In genomic region chr5:29166947-29167346, GRCm38 (mm10) we compare ENCODE assay signal across 19 mouse cellular contexts. TPM values are rescaled to one million over a fixed set of nuclear protein-coding genes. Genes with fewer than 3 reads are reported as not detected.
DNase-seq lines count a peak whose midpoint lies in the region; ATAC-seq and TF ChIP-seq lines count a peak whose summit lies in the region.
"Had no signal": no experiment of that assay in that cellular context is flagged by ENCODE, and none has a peak within 500 bp of the region (broad histone marks: within the 10 kb centered on the region; RNA-seq: fewer than 3 reads in every experiment).

No protein-coding gene starts in this region.

- H3K9ac ChIP-seq in lung, embryonic 15.5 days: no peak overlapping the region
- no peak overlapping the region for H3K9ac ChIP-seq in lung, postnatal 0 days (replicated peaks; ENCODE audit: low read depth)
- H3K9ac ChIP-seq: embryonic facial prominence, embryonic 12.5 days; forebrain, embryonic 13.5 days; forebrain, embryonic 15.5 days; forebrain, postnatal 0 days had no signal

- 47% methylated on average over 2 of the region's 2 CpGs for WGBS in lung, embryonic 15.5 days
- WGBS in lung, postnatal 0 days: 56% methylated on average over 2 of the region's 2 CpGs

- no peaks in the 10 kb centered on the region for H3K27me3 ChIP-seq in lung, embryonic 15.5 days
- H3K27me3 ChIP-seq in lung, postnatal 0 days (replicated peaks; ENCODE audit: insufficient read depth, low read length): no peaks in the 10 kb centered on the region
- H3K27me3 ChIP-seq: embryonic facial prominence, embryonic 12.5 days; forebrain, embryonic 13.5 days; forebrain, embryonic 15.5 days had no signal

- TF ChIP-seq CTCF in lung, postnatal 0 days (IDR thresholded peaks at IDR 0.05): no peak
- no peak for TF ChIP-seq CTCF in left cerebral cortex, adult 2 months (IDR thresholded peaks at IDR 0.05)

- intact Hi-C loops in left cerebral cortex, adult 2 months (cut with DNase I): no loop called here

- DNase-seq in lung, postnatal 10 days: no peak
- DNase-seq in lung, postnatal 0 days (ENCODE audit: low spot score): no peak
- no peak for DNase-seq in lung, postnatal 4 days
- DNase-seq in left cerebral cortex, adult 2 months (ENCODE audit: extremely low spot score in 1 of 2, low spot score in 2 of 2): no peak
- DNase-seq: adrenal gland, adult 2 months; adrenal gland, postnatal 10 days; adrenal gland, postnatal 25 days; cerebellum, adult 11-12 months; cerebellum, adult 2 months; cerebellum, adult 9-10 months; cerebellum, postnatal 10 days; cerebellum, postnatal 25 days; forebrain, postnatal 0 days had no signal

- H3K36me3 ChIP-seq in lung, embryonic 15.5 days: no peaks in the 10 kb centered on the region
- H3K36me3 ChIP-seq in lung, postnatal 0 days (ENCODE audit: insufficient read depth, low read length): no peaks in the 10 kb centered on the region
- H3K36me3 ChIP-seq: embryonic facial prominence, embryonic 10.5 days; embryonic facial prominence, embryonic 12.5 days; forebrain, embryonic 15.5 days had no signal

- no peaks in the 10 kb centered on the region for H3K9me3 ChIP-seq in lung, embryonic 15.5 days
- no peaks in the 10 kb centered on the region for H3K9me3 ChIP-seq in lung, postnatal 0 days (ENCODE audit: low read length)
- H3K9me3 ChIP-seq: embryonic facial prominence, embryonic 10.5 days; embryonic facial prominence, embryonic 12.5 days; forebrain, embryonic 13.5 days; forebrain, embryonic 15.5 days had no signal

- no peak overlapping the region for H3K4me3 ChIP-seq in lung, embryonic 15.5 days
- H3K4me3 ChIP-seq in lung, postnatal 0 days (ENCODE audit: low read depth, low read length): no peak overlapping the region
- no peak overlapping the region for H3K4me3 ChIP-seq in left cerebral cortex, adult 2 months
- H3K4me3 ChIP-seq: embryonic facial prominence, embryonic 10.5 days; embryonic facial prominence, embryonic 12.5 days; forebrain, embryonic 13.5 days; forebrain, embryonic 15.5 days had no signal

- H3K27ac ChIP-seq in lung, embryonic 15.5 days: peak overlapping the region; percentile 59
- H3K27ac ChIP-seq in lung, postnatal 0 days (ENCODE audit: low read length): no peak overlapping the region
- no peak overlapping the region for H3K27ac ChIP-seq in left cerebral cortex, adult 2 months
- H3K27ac ChIP-seq: embryonic facial prominence, embryonic 10.5 days; embryonic facial prominence, embryonic 12.5 days; forebrain, embryonic 13.5 days; forebrain, embryonic 15.5 days had no signal

- TF ChIP-seq EP300 in lung, postnatal 0 days (IDR thresholded peaks at IDR 0.05): peak; percentile 90

- H3K4me2 ChIP-seq in lung, embryonic 15.5 days: no peak overlapping the region
- H3K4me2 ChIP-seq in lung, postnatal 0 days (replicated peaks; ENCODE audit: low read depth, low read length): no peak overlapping the region
- H3K4me2 ChIP-seq: embryonic facial prominence, embryonic 12.5 days; forebrain, embryonic 13.5 days; forebrain, embryonic 15.5 days had no signal

- 0 out of 2 replicates have a peak, but pooled peaks cover 6% of the 10 kb centered on the region for H3K4me1 ChIP-seq in lung, embryonic 15.5 days
- H3K4me1 ChIP-seq in lung, postnatal 0 days (ENCODE audit: insufficient read depth, low read depth, low read length): no peaks in the 10 kb centered on the region
- H3K4me1 ChIP-seq: embryonic facial prominence, embryonic 10.5 days; embryonic facial prominence, embryonic 12.5 days; forebrain, embryonic 15.5 days had no signal

- ATAC-seq in lung, embryonic 15.5 days (ENCODE audit: borderline replicate concordance, extremely low read depth, low FRiP score, low TSS enrichment): no peak
- no peak for ATAC-seq in lung, postnatal 0 days
- ATAC-seq: forebrain, embryonic 13.5 days; forebrain, embryonic 15.5 days; forebrain, postnatal 0 days had no signal

RNA-seq across cellular contexts. Expression of gene Rnf32, which starts 28.8 kb away (rescaled TPM):
- polyA plus RNA-seq in lung, embryonic 15.5 days (2015; fragmentation: Nextera tagmentation; extraction: Ambion mirVana): 5.7 TPM in 2 replicates
- polyA plus RNA-seq in lung, postnatal 0 days (2015; fragmentation: Nextera tagmentation; extraction: Ambion mirVana): 2.3 and 5.2 TPM in 2 replicates
- 10 to 100 TPM; 13.9 to 16.3 TPM for total RNA-seq in left cerebral cortex, adult 2 months (2021)
- total RNA-seq: MEL had no signal
